Mouse (Mus musculus) mesoderm, embryonic 11.5 days (tissue): ENCODE measurements around the gene Tes3-ps.

ENCODE experiments used
- DNase-seq: peaks from one replicate; pipeline ENCODE4 v3.0.0-alpha.2; 2012; ENCODE audit warnings: low read depth, low spot score

Tes3-ps gene

GRCm38 (mm10) chr13:49492376-49493368 is at the start of gene Tes3-ps:
Gene Tes3-ps, plus strand, starts transcription at chr13:49493318.
- DNase-seq, result no peak

DNA sequence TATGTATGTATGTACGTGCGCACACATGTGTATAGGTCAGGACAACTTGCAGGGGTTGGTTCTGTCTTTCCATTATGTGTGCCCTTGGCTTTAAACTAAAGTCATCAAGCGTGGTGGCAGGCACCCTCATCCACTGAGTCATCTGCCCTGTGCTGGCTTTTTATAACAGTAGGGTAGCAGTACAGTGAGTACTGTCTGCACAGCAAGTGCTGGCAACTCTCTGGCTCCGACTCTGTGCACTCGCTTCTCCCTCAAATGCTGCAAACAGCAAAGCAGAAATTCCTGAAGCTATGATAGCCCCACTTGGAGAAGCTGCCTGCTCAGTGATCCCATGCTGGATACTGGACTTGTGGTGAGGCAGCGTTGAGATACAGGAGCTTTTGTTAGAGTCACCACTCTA is 48.7 kb upstream of the Tes3-ps start:
- DNase-seq, result no peak

- peak; percentile 83 for DNase-seq
These were observed 43.8 kb upstream of the Tes3-ps start for GRCm38 (mm10) chr13:49449318-49449749.

DNA sequence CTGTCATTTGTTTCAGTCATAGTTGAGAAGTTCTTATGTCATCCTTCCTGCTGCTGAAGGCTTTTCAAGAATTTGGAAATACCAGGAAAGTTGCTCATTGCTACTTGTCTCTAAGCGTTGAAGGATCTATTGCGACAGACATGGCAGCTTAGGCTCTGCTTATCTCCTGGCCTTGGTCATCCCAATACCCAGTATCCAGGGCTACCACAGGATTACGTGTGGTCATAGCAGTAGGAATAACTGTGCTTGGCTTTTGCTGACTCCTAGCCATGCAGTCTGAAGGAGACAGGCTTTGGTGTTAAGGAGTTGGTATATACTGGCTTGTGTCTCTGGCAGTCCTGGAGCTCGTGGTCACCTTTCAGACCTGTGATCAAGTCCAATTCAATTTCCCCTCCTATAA is 32.8 kb upstream of the Tes3-ps start:
- no peak for DNase-seq

GRCm38 (mm10) chr13:49460692-49461414 is 32.3 kb upstream of the Tes3-ps start:
- DNase-seq, result no peak

- no peak for DNase-seq
These were observed 31.5 kb upstream of the Tes3-ps start for GRCm38 (mm10) chr13:49461458-49462132.

- DNase-seq, result no peak
These were observed 30.2 kb upstream of the Tes3-ps start for GRCm38 (mm10) chr13:49462921-49463320.

- DNase-seq, result no peak
These were observed 27.2 kb upstream of the Tes3-ps start for GRCm38 (mm10) chr13:49465875-49466274.

GRCm38 (mm10) chr13:49466393-49467075 is 26.6 kb upstream of the Tes3-ps start:
- no peak for DNase-seq

- DNase-seq, result peak; percentile 22
These were observed 25.5 kb upstream of the Tes3-ps start for GRCm38 (mm10) chr13:49467585-49467984.

- no peak for DNase-seq
These were observed 24.1 kb upstream of the Tes3-ps start for GRCm38 (mm10) chr13:49469002-49469401.

GRCm38 (mm10) chr13:49470319-49470718 is 22.8 kb upstream of the Tes3-ps start:
- no peak for DNase-seq

GRCm38 (mm10) chr13:49470806-49471205 is 22.3 kb upstream of the Tes3-ps start:
- no peak for DNase-seq

DNA sequence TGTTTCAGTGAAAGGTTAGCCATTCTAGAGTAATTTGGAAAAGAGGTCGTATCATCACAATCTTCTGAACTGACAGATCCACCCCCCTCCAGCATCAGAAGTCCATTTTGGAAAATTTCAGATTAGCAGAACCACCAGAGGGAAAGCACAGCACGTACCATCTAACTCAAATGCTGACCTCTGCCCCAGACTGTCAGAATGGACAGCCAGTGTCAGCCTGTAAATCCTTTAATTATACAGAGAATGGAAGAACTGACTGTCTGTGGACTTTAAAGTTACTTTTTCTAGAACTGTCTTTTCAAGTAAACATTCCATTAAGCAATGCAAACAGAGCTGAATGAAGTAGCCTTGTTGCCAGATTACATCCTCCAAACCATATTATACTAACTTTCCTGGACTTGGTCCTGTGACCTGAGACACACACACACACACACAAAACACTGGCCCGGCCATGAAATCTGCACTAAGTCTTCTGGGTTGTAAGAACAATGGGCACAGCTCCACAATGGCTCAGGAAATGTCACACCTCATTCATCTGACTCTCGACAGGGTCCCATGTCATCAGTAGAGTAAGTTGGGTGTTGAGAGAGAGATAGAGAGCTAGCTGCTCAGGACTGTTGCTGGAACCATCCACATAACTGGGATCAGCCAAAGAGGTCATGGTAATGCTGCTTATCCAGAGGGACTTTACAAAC is 21.0 kb upstream of the Tes3-ps start:
- DNase-seq, result no peak

GRCm38 (mm10) chr13:49472676-49473005 is 20.5 kb upstream of the Tes3-ps start:
- DNase-seq, result no peak

DNA sequence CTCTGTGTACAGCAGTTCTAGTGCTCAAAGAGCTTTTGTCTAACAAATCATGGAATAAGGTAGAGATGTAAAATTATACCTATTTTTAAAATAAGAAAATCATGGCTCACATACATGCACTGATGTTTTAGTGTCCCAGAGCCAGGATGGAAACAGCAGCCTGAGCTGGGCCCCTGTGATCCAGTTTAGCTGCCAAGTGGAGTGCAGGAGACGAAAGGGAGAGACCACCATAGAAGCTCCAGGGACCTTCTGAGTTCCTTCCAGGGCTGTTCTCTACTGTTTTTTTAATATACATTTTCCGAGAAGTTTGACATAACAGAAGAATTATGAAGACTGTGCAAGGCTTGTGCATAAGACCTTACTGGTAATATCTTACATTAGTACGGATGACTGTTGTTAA is 15.2 kb upstream of the Tes3-ps start:
- DNase-seq, result no peak

DNA sequence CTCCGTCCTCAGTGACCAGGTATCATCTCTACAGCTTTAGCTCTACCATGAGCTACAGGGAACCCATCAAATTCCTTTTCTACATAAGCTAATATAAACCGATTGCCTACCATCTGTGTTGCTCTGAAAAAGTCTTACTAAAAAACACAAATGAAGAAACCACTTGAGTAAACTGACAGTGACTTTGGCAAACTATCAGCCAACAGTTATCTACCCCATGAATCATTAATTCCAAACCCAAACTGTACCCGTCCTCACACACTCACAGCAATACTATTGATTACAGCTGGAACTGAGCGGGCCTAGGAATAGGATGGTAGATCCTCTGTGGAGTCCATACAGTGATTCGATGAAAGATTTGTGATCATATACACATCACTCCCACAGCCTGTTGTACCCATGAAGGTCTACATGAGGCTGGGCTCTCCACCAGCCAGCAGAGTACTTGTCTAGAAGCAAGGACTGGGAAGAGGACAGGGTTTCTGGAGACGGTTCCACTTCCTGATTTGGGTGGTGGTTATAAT is 14.2 kb upstream of the Tes3-ps start:
- DNase-seq, result no peak

DNA sequence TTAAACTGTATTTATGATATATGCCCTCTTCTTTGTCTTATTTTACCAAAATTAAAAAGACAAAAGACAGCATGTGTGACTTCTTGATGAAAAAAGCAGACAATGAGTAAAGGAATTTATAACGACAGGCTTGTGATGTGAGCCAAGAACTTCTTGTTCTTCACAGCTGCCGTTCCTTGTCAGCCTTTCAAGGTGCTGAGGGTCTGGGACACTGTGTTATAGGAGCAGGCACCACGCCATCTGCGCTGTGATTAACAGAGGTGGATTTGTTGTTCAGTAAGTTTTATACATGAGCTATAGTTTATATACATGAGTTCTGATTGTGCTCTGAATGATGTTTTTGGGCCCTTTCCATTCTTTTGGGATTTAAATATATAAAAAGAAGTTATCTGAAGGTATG is 13.7 kb upstream of the Tes3-ps start:
- DNase-seq, result no peak

DNA sequence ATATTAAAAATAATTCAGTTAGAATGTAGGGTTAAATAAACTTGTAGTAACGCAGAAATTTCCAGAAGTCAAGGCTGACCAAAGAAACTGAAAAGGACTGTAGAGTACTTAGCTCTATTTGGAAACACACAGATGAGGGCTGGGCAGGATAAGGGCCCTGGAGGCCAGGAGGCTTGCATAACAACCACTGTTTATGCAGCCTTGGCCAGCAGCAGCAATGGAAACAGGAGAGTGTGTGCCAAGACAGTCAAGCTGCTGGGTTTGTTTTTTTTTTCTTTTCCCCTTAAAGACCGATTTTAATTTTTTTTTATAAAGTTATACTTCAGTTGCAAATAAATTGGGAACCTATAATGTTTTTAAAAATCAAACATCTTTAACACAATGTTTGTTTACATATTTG is 13.1 kb upstream of the Tes3-ps start:
- DNase-seq, result no peak

DNA sequence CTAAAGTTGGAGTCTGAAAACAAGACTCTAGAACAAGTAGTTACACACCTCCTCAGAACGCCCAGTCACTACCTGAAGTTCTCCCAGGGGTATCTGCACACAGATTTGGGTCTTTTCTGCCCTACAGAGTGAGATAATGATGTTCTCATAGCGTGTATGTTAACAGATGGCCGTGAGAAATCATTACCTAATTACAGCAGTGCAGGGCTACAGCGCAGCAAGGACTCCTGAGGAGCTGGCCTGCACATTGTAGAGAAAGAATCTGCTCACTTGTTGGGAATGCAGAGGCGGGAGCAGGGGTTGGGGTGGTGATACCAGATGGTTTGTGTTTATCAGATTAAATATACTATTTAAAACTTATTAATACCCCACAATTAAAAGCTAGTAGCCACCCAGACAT is 12.6 kb upstream of the Tes3-ps start:
- DNase-seq, result no peak

GRCm38 (mm10) chr13:49485388-49485787 is 7.7 kb upstream of the Tes3-ps start:
- DNase-seq, result no peak
